Mouse (Mus musculus) T-cell, adult 2 months (primary cell): ENCODE results near the gene Dhrs13.

Source experiments
- DNase-seq: peaks from one replicate; pipeline ENCODE4 v3.0.0; 2022; ENCODE audit warnings: low spot score

The Dhrs13 gene

DNA sequence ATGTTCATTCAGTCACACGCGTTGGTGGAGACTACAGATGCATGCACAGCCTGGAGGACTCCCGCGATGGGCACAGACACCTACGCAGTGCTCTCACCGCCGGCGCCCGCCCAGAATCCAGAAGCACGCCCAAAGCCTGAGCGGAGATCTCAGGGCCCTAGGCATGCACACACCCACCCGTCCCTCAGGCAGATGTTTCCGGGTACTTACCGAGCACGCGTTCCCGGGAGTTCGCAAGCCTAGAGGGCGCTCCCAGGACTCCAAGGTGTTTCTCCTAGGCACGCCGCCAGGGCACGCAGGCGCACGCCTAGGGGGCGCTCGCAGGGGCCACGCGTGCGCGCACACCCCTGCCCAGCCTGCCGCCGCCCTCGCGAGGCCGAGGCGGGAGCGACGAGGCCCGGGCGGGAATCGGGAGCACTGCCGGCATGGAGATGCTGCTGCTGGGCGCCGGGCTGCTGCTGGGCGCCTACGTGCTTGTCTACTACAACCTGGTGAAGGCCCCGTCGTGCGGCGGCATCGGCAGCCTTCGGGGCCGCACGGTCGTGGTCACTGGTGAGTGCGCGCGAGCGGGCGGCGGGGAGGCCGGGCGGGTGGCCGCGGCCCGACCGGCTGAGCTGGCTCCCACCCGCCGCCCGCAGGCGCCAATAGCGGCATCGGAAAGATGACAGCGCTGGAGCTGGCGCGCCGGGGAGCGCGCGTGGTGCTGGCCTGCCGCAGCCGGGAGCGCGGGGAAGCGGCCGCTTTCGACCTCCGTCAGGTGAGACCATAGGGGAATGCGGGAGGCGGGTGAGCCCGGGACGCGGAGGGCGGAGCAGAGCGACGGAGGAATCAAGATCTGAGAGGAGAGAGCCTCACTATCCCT, at the start of gene Dhrs13:
Gene Dhrs13 (plus strand): TSS at position 334 of the 862 bp plus-strand sequence.
- peak; percentile 87 for DNase-seq

DNA sequence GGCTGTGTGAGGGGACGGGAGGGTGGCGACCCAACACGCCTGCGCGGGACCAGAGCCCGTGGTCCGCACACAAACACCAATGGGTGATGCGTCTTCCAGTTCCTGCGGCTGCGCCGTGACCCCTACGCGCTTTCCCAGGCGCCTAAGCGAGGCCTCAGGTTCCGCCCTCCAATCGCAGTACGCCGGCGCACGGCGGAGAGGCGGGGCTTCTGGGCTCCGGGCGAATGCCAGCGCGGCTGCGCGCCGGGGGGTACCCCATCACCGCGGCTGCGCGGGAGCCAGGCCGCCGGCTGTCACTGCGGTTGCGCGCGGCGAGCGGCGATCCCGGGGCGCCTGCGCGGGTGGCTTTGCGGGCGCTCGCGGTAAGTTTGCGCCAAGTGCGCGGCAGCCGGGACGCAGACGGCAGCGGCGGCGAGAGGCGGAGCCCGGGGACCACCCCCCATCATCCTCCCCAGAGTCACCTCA, 49.6 kb upstream of the Dhrs13 start, which contains the start of gene Phf12:
Gene Phf12 (plus strand): TSS at position 314 of the 465 bp plus-strand sequence.
- peak; percentile 100 for DNase-seq

DNA sequence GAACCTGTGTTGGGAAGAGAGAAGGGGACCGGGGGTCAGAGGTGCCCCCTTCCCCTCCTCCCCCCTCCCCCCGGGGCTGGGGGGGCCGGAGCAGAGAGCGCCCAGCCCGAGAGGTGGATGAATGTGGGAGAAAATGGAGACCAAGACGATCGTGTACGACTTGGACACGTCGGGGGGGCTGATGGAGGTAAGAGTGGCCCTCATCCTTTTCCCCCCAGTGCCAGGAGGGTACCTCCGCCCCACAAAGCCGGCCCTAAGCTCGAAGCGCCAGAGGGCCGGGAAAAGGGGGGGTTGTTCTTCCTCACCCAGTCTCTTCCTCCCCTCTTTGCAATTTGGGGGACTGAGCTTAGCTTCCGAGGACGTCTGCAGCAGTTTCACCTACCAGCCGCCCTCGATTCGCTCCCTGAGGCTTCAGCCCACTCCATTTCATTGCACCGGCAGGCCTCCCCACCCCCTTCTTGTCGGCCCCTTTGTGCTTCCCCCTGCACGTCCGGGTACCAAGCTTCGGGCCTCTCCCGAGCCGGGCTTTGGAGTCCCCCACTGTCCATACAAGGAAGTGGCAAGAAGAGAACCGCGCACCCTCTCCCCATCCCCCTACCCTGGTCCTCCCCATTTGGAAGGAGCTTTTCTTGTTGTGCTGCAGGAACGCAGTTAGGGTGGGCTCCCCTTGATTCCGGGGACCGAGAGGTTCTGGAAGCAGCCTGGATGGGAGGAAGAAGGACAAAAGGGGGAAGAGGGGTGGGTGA, 48.7 kb upstream of the Dhrs13 start:
- DNase-seq = peak; percentile 51

DNA sequence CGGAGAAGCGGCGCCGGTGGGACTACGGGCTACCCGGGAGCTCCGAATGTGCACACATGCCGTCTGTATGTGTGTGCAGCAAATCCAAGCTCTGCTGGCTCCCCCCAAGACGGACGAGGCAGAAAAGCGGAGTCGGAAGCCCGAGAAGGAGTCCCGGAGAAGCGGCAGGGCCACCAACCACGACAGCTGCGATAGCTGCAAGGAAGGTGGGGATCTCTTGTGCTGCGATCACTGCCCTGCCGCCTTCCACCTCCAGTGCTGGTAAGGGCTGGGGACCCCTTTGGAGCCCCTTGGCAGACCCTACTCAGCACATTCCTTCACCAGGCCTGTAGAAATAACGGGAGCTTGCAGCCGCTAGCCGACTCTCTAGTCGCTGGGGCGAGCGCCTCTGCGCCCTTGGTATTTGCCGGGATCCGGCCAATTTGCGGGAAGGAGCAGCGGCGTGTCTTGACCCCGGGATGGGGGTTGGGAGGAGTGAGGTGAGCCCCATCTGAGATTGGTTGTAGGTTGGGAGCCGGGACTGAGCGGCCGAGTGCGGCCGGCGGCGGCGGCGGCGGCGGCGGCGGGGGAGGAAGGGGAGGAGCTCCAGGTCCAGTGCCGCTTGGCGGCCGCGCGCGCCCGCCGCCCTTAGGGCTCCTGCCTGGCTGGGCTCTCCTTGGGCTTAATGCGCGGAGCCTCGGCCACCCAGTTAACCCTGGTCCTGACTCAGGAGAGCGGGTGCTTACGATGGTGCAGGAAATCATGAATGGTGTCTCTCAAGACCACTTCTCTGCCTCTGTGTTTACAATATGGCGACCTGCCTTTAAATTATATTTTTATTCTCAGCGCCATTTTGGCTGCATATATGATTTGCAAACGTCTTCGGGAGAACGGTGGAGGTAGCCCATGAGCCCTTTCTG, 47.9 kb upstream of the Dhrs13 start:
- DNase-seq = peak; percentile 50

DNA sequence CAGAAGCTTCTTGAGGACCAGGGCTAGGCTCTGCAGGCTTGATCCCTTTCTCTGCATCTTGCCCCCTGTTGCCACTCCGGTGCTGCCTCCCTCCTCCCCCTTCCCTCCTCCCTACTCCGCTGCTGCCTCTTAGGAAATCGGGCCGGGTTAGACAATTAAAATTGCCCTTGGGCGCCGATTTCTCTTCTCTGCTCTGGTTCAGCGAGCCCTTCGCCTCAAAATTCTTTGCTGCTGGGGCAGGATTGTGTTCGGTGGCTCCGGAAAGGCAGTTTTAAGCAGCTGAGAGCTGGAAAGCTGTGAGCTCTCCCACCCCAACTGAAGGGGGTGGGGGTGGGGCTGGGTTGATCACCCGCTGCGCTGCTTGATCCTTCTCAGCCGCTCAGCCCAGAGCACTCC, 47.2 kb upstream of the Dhrs13 start:
- DNase-seq = no peak

DNA sequence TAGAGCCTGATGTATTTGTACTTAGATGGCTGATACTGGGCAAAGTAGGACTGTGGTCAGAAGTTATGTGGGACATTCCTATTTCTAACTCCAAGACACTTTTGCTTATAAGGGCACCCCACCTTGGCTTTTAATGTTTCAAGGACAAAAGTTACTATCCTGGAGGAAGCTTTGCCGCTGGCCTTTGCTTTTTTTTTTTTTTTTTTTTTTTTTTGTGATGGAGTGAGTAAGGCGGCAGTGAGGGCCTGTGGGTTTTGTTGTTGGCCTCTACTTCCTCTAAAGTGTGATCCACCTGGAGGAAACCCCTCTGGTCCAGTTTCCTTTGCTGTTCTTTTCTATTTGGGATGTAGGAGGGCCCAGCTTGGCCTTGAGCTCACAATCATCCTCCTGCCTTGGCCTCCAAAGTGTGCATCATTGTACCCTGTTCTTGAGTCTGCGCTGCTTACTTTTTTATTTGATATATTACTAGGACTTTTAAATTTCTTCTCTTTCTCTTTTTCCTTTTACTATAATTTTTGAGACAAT, 46.5 kb upstream of the Dhrs13 start:
- no peak for DNase-seq

DNA sequence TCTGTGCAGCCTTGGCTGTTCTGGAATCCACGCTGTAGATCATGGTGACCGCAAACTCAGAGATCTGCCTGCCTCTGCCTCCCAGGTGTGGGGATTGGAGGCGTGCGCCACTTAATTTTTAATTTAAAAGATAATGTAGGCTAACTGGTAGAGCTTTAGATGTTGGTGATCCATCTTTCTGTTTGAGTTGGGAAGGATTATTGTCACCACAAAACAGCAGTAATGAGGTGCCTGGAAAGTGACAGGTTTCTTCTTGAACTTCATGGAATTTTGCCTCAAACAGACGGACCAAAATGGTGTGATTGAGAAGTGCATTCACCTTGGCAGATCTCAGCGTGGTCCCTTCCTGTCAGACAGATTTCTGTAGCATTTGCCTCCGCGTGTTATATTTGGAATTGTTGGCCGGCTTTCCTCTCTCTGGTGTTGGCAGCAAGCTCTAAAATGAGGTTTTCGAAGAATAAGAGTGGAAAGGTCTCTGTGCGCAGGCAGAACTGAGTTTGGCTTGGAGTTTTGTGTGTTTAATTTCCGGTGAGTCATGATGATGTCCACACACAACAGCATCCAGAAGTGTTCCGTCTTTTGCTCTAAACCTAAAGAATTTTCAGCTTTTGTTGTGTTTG, 42.9 kb upstream of the Dhrs13 start:
- DNase-seq = no peak

DNA sequence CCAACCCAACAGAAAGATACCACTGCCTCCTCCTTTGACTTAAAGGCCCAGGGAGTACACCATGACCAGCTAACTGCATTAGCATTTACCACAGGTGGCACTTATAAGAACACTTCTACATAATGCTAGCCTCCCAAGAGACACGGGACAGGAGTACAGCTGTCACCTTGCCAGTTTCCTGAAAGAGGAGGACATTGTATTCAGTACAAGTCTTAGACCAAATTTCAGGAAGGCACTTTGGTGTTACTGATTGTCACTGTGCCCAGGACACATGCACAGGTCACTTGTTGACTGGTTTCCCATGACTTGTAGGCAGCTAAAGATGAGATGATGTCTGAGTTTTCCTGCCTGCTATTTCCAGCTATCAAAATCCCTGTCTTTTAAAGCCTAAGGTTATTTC, 36.5 kb upstream of the Dhrs13 start:
- no peak for DNase-seq

DNA sequence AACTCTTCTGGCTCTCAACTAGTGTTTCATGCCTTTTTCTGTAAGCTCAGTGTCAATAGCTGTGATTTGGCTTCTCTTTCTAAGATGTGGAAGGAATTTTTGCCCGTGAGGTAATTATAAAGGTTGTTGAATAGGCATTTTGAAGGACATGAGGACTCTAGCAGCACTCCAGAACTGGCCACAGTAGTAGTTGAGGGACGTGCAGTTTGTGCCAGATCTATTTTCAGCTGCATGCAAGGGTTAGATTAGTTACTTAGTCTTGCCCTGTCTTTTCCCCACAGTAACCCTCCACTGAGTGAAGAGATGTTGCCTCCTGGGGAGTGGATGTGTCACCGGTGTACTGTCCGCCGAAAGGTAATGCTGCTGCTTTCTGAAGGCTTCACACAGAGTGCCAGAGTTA, 25.6 kb upstream of the Dhrs13 start:
- no peak for DNase-seq

DNA sequence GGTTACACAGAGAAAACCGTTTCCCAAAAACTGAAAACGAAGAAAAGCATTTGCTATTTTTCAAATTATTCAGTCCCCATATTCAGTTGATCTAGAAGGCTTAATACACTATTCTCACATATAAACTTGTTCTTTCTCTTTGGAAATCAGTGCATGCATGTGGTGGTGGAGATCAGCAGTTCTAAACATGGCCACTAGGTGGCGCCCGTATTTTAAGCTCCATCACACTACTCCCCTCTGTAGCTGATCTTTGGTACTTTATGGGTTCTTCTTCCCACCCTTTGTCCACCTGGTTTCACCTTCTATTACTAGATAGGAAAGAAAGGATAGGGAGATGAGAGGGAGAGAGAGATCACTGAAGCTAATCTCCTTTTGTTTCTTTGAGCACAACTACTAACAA, 12.4 kb upstream of the Dhrs13 start:
- DNase-seq = peak; percentile 58

DNA sequence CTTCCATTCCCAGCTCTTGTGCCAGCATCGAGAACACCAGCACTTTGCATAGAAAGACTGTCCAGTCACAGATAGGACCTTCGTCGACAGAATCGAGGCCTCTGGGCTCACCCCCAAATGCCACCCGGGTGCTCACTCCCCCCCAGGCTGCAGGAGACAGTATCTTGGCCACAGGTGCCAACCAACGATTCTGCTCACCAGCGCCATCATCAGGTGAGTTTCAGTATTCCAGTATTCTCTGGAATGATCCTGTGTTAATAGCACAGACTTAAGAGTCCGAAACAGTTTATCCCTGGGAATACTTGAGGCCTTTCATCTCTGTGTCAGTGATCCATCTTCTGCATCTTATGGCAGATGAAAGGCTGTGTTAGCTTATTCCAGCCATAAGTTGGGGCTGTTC, 8.5 kb upstream of the Dhrs13 start:
- peak; percentile 26 for DNase-seq

DNA sequence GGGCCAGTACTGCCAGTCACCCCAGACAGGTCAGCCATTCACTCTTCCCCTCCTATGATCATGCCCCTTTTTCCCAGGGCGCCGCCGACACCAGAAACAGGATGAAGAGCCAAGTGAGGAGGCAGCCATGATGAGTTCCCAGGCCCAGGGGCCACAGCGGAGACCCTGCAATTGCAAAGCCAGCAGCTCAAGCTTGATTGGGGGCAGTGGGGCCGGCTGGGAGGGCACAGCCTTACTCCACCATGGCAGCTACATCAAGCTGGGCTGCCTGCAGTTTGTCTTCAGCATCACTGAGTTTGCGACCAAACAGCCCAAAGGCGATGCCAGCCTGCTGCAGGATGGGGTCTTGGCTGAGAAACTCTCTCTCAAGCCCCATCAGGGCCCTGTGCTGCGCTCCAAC, 2.8 kb upstream of the Dhrs13 start:
- no peak for DNase-seq

DNA sequence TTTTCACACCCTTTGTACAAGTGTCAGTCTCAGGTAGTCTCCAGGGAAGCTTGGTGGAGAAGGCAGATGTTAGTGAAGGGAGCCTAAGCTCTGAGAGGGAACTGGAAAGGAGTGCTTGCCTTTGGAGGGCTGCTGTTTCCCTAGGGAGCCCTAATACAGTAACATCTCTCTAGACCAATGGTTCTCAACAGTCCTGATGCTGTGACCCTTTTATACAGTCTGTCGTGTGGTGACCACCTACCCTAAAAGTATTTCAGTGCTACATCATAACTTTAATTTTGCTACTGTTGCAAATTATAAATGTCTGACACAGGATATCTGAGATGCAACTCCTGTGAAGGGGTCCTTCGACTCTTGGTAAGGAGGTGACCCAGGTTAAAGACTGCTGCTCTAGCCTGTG, 1.5 kb upstream of the Dhrs13 start:
- DNase-seq = no peak

DNA sequence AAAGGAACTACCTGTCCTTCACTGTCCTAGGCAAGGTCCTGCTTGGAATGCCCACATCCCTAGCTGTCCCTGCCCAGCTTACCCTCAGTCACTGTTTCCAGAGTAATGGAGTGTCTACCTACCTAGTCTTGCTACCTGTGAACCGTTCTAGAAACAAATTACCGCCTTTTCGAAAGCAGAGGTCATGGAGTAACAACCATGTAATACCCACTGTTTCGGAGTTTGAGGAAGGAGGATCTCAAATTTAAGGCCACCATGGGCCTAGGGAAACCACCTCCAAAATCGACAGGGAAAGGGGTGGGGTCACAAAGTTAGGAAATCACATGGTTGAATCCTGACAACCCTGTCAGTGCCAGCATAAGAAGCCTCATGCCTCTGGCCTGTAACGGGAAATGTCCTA, 691 bp upstream of the Dhrs13 start:
- no peak for DNase-seq

DNA sequence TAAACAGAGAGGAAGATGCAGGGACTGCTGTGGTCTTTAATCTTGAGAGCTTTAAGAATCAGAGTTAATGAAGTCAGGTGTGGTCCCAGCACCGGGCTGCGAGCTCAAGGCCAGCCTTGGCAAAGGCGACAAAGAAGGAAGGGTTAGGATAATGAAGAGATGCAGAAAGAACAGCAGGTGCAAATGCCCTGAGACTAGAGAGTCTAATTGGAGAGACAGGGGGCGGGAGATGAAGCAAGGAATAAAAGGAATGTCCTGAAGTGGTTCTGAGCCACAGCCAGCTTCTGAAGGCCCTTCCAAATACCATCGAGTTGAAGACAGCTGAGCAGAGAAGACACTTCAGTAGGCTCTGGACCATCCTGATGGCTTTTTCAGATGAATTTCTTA, 722 bp downstream of the Dhrs13 start:
- no peak for DNase-seq

DNA sequence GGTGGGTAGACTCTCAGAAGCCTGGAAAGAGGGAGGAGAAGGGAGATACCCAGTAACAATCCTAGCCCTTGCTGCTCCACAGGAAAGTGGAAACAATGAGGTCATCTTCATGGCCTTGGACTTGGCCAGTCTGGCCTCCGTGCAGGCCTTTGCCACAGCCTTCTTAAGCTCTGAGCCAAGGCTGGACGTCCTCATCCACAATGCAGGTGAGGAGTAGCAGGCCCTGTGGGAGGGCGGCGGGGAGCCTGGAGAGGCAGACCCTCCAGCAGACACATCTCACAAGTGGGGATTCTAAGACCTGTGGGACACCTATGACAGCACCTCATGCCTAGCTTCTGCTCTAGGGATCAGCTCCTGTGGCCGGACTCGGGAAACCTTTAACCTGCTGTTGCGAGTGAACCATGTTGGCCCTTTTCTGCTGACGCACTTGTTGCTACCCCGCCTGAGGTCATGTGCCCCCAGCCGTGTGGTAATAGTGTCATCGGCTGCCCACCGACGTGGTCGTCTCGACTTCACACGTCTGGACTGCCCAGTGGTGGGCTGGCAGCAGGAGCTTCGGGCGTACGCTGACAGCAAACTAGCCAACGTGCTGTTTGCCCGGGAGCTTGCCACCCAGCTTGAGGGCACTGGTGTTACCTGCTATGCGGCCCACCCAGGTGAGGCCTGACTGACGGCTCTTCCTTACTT, 2.0 kb downstream of the Dhrs13 start:
- no peak for DNase-seq

DNA sequence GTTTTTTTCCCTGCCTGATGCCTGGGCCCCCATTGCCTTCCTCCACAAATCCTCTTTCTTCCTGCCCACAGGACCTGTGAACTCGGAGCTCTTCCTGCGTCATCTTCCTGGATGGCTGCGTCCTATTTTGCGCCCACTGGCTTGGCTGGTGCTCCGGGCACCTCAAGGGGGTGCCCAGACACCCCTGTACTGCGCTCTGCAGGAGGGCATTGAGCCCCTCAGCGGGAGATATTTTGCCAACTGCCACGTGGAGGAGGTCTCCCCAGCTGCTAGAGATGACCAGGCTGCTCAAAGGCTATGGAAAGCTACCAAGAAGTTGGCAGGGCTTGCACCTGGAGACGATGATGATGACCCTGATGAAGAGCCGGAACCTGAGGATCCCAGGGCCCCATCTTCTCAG, 4.7 kb downstream of the Dhrs13 start:
- DNase-seq = no peak

DNA sequence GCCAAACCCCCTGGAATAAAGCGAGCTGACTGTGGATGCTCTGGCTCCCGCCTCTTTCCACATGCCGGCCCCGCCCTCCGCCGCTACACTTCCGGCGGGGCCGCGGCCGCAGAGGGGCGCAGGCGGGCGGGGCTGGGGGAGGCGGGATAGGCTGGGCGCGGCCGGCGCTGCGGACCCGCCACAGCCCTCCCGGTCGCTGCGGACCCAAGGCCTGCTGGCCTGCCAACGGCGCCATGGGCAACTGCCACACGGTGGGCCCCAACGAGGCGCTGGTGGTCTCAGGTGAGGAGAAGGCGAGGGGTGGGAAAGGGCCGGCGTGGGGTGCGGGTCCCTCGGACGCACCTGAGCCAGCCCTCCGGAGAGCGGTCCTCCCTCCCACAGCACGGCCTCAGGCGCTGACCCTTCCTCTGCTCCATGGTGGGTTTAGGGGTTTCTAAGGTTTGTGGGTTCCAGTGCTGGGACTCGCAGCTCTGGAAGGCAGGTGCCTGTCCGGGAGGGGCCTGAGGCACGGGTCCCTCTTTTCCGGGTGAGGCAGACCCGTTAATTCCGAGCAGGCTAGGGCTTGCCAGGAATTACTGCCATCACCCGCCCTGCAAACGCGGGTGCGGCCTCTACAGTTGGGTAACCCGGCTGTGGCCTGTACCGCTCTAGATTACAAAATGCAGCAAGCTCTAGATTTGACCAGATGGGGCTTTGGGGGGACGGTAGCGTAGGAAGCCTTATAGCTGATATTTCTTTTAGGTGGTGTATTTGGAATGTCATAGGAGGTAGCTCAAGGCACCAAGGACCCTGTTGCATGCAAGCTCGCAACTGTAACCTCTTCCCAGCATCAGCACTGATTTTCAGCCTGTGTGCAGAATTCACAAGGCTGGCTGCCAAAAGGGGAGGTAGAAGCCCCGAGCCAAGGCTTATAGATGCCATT, 6.0 kb downstream of the Dhrs13 start, which contains the start of gene Flot2:
Gene Flot2 (plus strand): TSS at position 101 of the 922 bp plus-strand sequence.
- DNase-seq = peak; percentile 43

DNA sequence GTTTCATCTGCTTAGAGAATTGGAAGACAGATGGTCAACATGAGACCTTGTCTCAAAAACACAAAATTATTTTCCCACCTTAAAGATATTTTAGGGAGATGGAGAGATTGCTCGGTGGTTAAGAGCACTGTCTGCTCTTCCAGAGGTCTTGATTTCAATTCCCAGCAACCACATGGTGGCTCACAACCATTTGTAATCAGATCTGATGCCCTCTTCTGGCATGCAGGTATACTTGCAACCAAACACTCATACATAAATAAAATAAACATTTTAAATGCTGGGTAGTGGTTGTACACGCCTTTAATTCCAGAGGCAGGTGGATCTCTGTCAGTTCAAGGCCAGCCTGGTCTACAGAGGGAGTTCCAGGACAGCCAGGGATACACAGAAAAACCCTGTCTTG, 8.8 kb downstream of the Dhrs13 start:
- no peak for DNase-seq
